Mouse (Mus musculus) heart, embryonic 14.5 days (tissue): ENCODE measurements around the gene Degs1. TPM values are rescaled to one million over a fixed set of nuclear protein-coding genes. Genes with fewer than 3 reads are reported as not detected.

Source experiments
- polyA plus RNA-seq: library from polyadenylated mRNA; unstranded; fragments of >200 nt; fragmentation: Nextera tagmentation; extraction: Ambion mirVana; gene quantifications from 2 replicates; pipeline ENCODE4 v1.2.1, GENCODE M21; 2014

The Degs1 gene
- polyA plus RNA-seq, 1 experiment from 2014 or later = 195 TPM

Other genes starting within 250 kb of the Degs1 start
- gene Srp9, start 158.1 kb downstream of the Degs1 start, polyA plus RNA-seq = 112 and 113 TPM in 2 replicates
- gene Vmn1r1, start 118.3 kb downstream of the Degs1 start, polyA plus RNA-seq = not detected in 2 replicates
- 17.2 and 18.4 TPM in 2 replicates for gene Fbxo28, start 58.8 kb upstream of the Degs1 start, polyA plus RNA-seq
- gene Trp53bp2, start 126.4 kb upstream of the Degs1 start, polyA plus RNA-seq = 14.4 and 16.9 TPM in 2 replicates
- gene Capn2, start 234.8 kb upstream of the Degs1 start, polyA plus RNA-seq = 71.2 and 76.6 TPM in 2 replicates